Comparison of ENCODE assay signal across 13 mouse cellular contexts in the genomic region with DNA sequence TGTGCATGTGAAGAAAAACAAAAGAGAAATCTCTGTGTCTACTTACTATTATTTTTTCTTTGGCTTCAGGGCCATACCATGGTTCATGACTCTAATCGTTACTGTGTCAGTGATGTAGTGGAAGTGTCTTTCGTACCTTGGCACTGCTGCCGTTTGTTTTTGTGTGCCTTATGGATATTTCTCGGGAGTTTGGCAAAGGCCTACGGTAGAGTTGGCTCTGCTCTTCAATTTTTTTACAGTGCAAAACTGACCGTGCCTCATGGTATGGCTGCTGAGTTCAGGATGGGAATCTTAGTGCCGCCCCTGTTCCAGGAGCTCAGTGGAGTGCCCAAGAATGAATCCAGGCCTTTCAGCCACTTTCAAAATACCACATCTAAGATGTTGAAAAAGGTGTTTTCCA.
A peak's percentile ranks its signal among the peaks of the same experiment; 100 is the strongest.
DNase-seq lines count a peak whose midpoint lies in the region.
"Had no signal": no experiment of that assay in that cellular context is flagged by ENCODE, and none has a peak within 500 bp of the region (broad histone marks: within the 10 kb centered on the region; RNA-seq: fewer than 3 reads in every experiment).

No protein-coding gene starts in this region.

- DNase-seq in cerebellum, adult 11-12 months = peak; percentile 53
- DNase-seq in cerebellum, postnatal 4 days (ENCODE audit: low spot score in 2 of 2) = no peak
- peak; percentile 83 for DNase-seq in brain, adult 2 months (ENCODE audit: low read depth, low spot score)
- DNase-seq in cerebellum, adult 9-10 months = peak; percentile 73
- peak; percentile 36 to 42 for DNase-seq in cerebellum, postnatal 36 days
- no peak for DNase-seq in kidney, adult 11 months
- DNase-seq in adrenal gland, postnatal 10 days = no peak
- DNase-seq: adrenal gland, postnatal 14 days; B cell, adult 2 months; gastrocnemius, postnatal 25 days; heart, adult 2 months; heart, postnatal 14 days; kidney, adult 8-10 months had no signal

Comparison
In these comparisons a context has a peak if more than half of its experiments do, and no peak if none do; other contexts are left out.
1. DNase-seq: peak in cerebellum, adult 11-12 months (single experiment), brain, adult 2 months (single experiment), cerebellum, adult 9-10 months (single experiment) and cerebellum, postnatal 36 days (2 of 2); none in cerebellum, postnatal 4 days (0 of 2), kidney, adult 11 months (single experiment) and adrenal gland, postnatal 10 days (single experiment).